Mouse (Mus musculus) cerebellum, adult 2 months (tissue): ENCODE measurements at regions not wholly inside any gene's neighbourhood (a gene's known extent, or its start where the extent isn't known, plus 50 kb on each side); places are given as distances from the start of the nearest gene placed in this dataset.
A peak's percentile ranks its signal among the peaks of the same experiment; 100 is the strongest.

Experiments
- DNase-seq, 2 experiments: peaks; one replicate each; pipeline ENCODE4 v3.0.0; 2021
- H3K27ac ChIP-seq: fragments of 200-500 bp; 2 replicates; pipeline ENCODE4 v1.5.1; 2012; ENCODE audit warnings: low read length, control low read depth, inconsistent platforms; ENCODE audit not compliant: insufficient read depth
- H3K27me3 ChIP-seq: fragments of 200-500 bp; 2 replicates; pipeline ENCODE4 v1.6.1; 2012; ENCODE audit warnings: inconsistent platforms, mild to moderate bottlenecking, low read length, moderate library complexity; ENCODE audit not compliant: control insufficient read depth, insufficient read depth
- H3K4me1 ChIP-seq: fragments of 200-500 bp; 2 replicates; pipeline ENCODE4 v1.6.1; 2011; ENCODE audit warnings: low read length; ENCODE audit not compliant: control insufficient read depth, insufficient read depth
- H3K4me3 ChIP-seq: fragments of 200-500 bp; replicated peaks from 2 replicates; pipeline ENCODE3; 2011; ENCODE audit warnings: mild to moderate bottlenecking, low read depth, low read length, control low read depth; ENCODE audit not compliant: insufficient read depth
- CTCF ChIP-seq: fragments of 200-500 bp; IDR thresholded peaks from 2 replicates; pipeline ENCODE4 v1.5.1; 2011; ENCODE audit warnings: low read depth, mild to moderate bottlenecking, control low read depth, low read length, moderate library complexity, borderline replicate concordance; ENCODE audit not compliant: insufficient read depth
- POLR2A ChIP-seq: fragments of 200-500 bp; IDR thresholded peaks from 2 replicates; pipeline ENCODE4 v1.6.1; 2011; ENCODE audit warnings: low read length, control low read depth, borderline replicate concordance; ENCODE audit not compliant: insufficient read depth
- WGBS: fragments of 180-500 bp; shearing (Covaris S2); methylation state at CpG from one replicate; pipeline ENCODE4 v1.1.7; 2018; 5-methylcytosine and 5-hydroxymethylcytosine counted together

- no peak for DNase-seq
- peaks cover 3% of the 10 kb centered on the region; the same call in 1 of the 2 replicates for H3K4me1 ChIP-seq
- H3K4me3 ChIP-seq: no peak overlapping the region
- H3K27ac ChIP-seq: no peak overlapping the region
- WGBS: 7% methylated on average over 9 of the region's 9 CpGs
- TF ChIP-seq POLR2A (no peak), CTCF (no peak)
- peaks cover 1% of the 10 kb centered on the region; the same call in 1 of the 2 replicates for H3K27me3 ChIP-seq
These were observed 170.4 kb downstream of the 3110018I06Rik start for GRCm38 (mm10) chr12:107658821-107659220.

DNA sequence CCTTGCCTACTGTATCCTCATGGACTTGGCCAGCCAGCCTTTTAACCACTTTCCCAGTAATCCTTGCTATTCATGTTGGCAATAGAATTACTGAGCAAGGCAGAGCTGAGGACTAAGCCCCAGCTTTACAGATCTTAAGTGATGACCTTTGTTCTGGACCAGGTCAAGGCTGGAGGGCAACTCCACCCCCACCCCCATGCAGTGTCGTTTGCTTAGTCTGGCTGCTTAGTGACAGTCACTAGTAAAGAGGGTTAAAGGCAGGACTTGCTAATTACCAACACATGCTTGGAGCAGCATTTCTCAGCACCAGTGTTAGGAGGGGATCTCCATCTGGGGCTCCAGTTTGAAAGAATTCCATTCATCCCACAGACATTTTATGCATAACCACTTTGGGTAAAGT lies 174.2 kb downstream of the 3110018I06Rik start:
- Histone ChIP-seq H3K27me3 (peaks cover 1% of the 10 kb centered on the region; the same call in 1 of the 2 replicates), H3K27ac (no peak overlapping the region), H3K4me1 (peaks cover 3% of the 10 kb centered on the region; the same call in 1 of the 2 replicates), H3K4me3 (no peak overlapping the region)
- no peak for TF ChIP-seq POLR2A
- no peak for TF ChIP-seq CTCF
- 32% methylated on average over 1 of the region's 1 CpGs for WGBS
- no peak for DNase-seq

DNA sequence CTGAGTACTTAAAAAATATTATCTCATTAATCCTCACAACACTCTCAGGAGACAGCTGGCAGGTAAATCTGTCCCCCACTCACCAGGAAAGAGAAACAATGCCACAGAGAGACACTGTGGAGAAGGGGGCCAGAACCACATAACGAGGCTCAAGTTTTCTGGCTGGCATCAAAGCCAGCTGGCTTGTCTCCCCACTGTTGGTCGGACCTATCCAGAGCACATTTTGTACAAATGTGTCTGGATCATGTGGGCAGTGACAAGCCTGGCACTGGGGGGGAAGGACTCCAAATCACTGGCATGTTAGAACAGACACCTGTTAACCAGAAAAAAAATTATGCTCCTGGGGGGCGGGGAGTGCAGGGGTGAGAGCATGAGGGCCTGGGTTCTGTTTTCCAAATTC lies 179.4 kb downstream of the 3110018I06Rik start:
- Histone ChIP-seq H3K4me1 (no peaks in the 10 kb centered on the region), H3K27ac (no peak overlapping the region), H3K4me3 (no peak overlapping the region), H3K27me3 (no peaks in the 10 kb centered on the region; the same call in 1 of the 2 replicates)
- no peak for TF ChIP-seq POLR2A
- no peak for TF ChIP-seq CTCF
- no peak for DNase-seq
- WGBS: 31% methylated on average over 3 of the region's 3 CpGs

DNA sequence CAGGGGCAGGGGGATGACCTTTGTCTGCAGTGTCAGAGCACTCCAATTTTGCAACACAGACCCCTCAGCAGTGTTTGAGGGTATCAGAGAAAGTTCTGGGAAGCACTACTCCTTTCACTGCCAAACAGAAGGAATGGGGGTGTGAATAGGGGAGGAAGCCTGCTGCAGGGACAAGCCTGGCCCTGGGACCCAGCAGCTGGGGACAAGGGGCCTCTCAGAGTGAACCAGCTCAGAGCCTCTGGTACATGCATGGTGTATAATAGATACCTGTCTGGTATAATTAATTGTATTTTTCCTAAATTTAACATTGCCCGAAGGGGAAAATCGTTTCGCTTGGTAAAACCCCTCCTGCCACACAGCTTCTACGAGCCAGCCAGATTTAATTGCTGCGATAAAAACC lies 180.6 kb downstream of the 3110018I06Rik start:
- TF ChIP-seq CTCF (no peak), POLR2A (no peak)
- WGBS: 91% methylated on average over 5 of the region's 5 CpGs

DNA sequence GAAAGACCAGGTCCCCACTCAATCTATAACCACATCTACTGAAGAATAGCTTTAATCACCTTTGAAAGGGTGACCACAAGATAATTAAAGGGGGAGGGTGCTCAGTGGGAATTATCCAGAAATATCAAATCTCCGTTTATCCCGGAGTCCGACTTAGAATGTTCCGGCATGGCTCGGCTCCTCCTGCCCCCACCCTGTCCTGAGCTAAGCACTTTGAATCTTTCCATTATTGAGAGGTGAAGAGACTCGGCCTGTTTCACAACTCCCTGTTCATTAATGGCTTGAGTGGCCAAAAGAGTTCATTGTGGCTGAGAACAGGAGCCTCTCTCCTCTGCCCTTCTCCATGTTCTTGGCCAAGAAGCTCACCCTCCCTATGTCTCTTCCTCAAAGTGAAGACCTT lies 181.0 kb downstream of the 3110018I06Rik start:
- no peaks in the 10 kb centered on the region; the same call in 1 of the 2 replicates for H3K27me3 ChIP-seq
- DNase-seq: no peak
- no peaks in the 10 kb centered on the region for H3K4me1 ChIP-seq
- 86% methylated on average over 6 of the region's 6 CpGs for WGBS
- TF ChIP-seq CTCF (no peak), POLR2A (no peak)
- no peak overlapping the region for H3K4me3 ChIP-seq
- H3K27ac ChIP-seq: no peak overlapping the region

More for the DNA sequence above, 180.6 kb downstream of the 3110018I06Rik start:
- Histone ChIP-seq H3K27me3 (no peaks in the 10 kb centered on the region; the same call in 1 of the 2 replicates), H3K27ac (no peak overlapping the region), H3K4me3 (no peak overlapping the region), H3K4me1 (no peaks in the 10 kb centered on the region)
- no peak for DNase-seq

GRCm38 (mm10) chr12:107669910-107670309 lies 181.5 kb downstream of the 3110018I06Rik start:
- no peaks in the 10 kb centered on the region; the same call in 1 of the 2 replicates for H3K27me3 ChIP-seq
- H3K4me3 ChIP-seq: no peak overlapping the region
- no peaks in the 10 kb centered on the region for H3K4me1 ChIP-seq
- DNase-seq: peak in 1 of 2 experiments; percentile 11
- TF ChIP-seq CTCF (no peak), POLR2A (no peak)
- no peak overlapping the region for H3K27ac ChIP-seq
- 27% methylated on average over 10 of the region's 10 CpGs for WGBS

DNA sequence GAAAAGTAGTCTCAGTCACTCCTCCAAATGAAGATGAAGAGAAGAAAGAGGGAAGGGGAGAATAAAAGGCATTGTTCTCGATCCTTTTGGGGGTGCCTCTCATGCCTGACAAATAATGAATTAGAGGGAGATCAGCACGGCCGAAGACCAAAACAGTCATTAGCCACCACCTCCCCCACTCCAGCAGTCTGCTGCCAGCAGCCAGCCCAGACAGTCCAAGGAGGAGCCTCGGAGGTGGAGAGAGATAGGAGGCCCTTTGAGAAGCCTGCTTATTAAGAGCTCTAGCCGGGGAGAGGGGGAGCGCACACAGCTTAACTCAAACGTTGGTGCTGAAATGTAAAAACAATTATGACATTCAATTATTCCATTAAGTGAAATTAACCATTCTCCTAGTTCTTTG lies 188.6 kb downstream of the 3110018I06Rik start:
- Histone ChIP-seq H3K27ac (no peak overlapping the region), H3K4me3 (no peak overlapping the region), H3K4me1 (no peaks in the 10 kb centered on the region), H3K27me3 (no peaks in the 10 kb centered on the region)
- WGBS: 51% methylated on average over 7 of the region's 7 CpGs
- no peak for TF ChIP-seq POLR2A
- TF ChIP-seq CTCF: no peak
- no peak for DNase-seq

- Histone ChIP-seq H3K27me3 (no peaks in the 10 kb centered on the region; the same call in 1 of the 2 replicates), H3K4me1 (no peaks in the 10 kb centered on the region; the same call in 1 of the 2 replicates), H3K27ac (no peak overlapping the region), H3K4me3 (no peak overlapping the region)
- 96% methylated on average over 2 of the region's 2 CpGs for WGBS
- DNase-seq: no peak
- TF ChIP-seq POLR2A (no peak), CTCF (no peak)
These were observed 199.0 kb downstream of the 3110018I06Rik start for GRCm38 (mm10) chr12:107687447-107687846.

GRCm38 (mm10) chr12:107689418-107689817 lies 201.0 kb downstream of the 3110018I06Rik start:
- 39% methylated on average over 7 of the region's 7 CpGs for WGBS
- no peak overlapping the region for H3K4me3 ChIP-seq
- no peak for DNase-seq
- no peaks in the 10 kb centered on the region; the same call in 1 of the 2 replicates for H3K27me3 ChIP-seq
- no peaks in the 10 kb centered on the region; the same call in 1 of the 2 replicates for H3K4me1 ChIP-seq
- TF ChIP-seq CTCF (no peak), POLR2A (no peak)
- no peak overlapping the region for H3K27ac ChIP-seq
